Mouse (Mus musculus) hindbrain, embryonic 10.5 days (tissue): ENCODE data around the gene Uba3. TPM values are rescaled to one million over a fixed set of nuclear protein-coding genes. Genes with fewer than 3 reads are reported as not detected.

ENCODE experiments used
- DNase-seq: peaks from one replicate; pipeline ENCODE4 v3.0.0-alpha.2; 2017; ENCODE audit warnings: low spot score
- H3K27ac ChIP-seq: fragments of 300-500 bp; sonication (generic); 2 replicates; pipeline ENCODE4 v1.5.1; 2016; ENCODE audit warnings: mild to moderate bottlenecking, moderate library complexity
- H3K27me3 ChIP-seq: fragments of 300-500 bp; sonication (generic); 2 replicates; pipeline ENCODE4 v1.6.1; 2016; ENCODE audit warnings: mild to moderate bottlenecking; ENCODE audit not compliant: poor library complexity, insufficient read depth, severe bottlenecking
- H3K36me3 ChIP-seq: fragments of 300-500 bp; sonication (generic); 2 replicates; pipeline ENCODE4 v1.6.1; 2016; ENCODE audit warnings: mild to moderate bottlenecking, moderate library complexity
- H3K4me1 ChIP-seq: fragments of 300-500 bp; sonication (generic); replicated peaks from 2 replicates; pipeline ENCODE4 v1.6.1; 2016; ENCODE audit warnings: mild to moderate bottlenecking
- H3K4me3 ChIP-seq: fragments of 300-500 bp; sonication (generic); 2 replicates; pipeline ENCODE4 v1.5.1; 2016; ENCODE audit warnings: mild to moderate bottlenecking, moderate library complexity
- H3K9me3 ChIP-seq: fragments of 300-500 bp; sonication (generic); 2 replicates; pipeline ENCODE4 v1.6.1; 2016; ENCODE audit warnings: mild to moderate bottlenecking, moderate library complexity
- WGBS: fragments of 180-500 bp; shearing (Covaris S2); methylation state at CpG from one replicate; pipeline ENCODE4 v1.1.7; 2016; 5-methylcytosine and 5-hydroxymethylcytosine counted together
- polyA plus RNA-seq: library from polyadenylated mRNA; unstranded; fragments of >200 nt; fragmentation: Nextera tagmentation; extraction: Ambion mirVana; gene quantifications from 2 replicates; pipeline ENCODE4 v1.2.1, GENCODE M21; 2016

The Uba3 gene
- polyA plus RNA-seq, 1 experiment from 2014 or later: 79.4 TPM

DNA sequence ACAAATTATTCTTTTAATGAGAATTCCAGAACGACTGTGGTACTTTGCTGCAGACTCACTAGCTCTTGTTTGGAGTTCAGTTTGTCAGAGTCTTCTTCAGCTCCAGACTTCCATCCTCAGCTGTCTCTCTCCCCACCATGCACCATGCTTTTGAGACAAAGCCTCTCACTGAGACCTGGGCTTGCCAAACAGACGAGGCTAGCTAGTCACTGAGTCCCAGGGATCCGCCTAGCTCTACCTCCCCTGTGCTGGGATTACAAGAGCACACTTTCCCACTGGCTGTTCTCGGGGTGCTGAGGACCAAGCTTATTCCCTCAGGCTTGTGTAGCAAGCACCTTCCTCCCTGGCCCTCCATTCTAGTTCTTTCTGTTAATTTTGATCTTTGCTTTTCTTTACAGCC is 18.1 kb upstream of the Uba3 start:
- Histone ChIP-seq H3K27ac (no peak overlapping the region), H3K36me3 (0 out of 2 replicates have a peak, but pooled peaks cover 10% of the 10 kb centered on the region), H3K9me3 (no peaks in the 10 kb centered on the region), H3K4me3 (no peak overlapping the region), H3K27me3 (no peaks in the 10 kb centered on the region), H3K4me1 (peaks cover 27% of the 10 kb centered on the region)
- 79% methylated on average over 4 of the region's 4 CpGs for WGBS
- DNase-seq: no peak

DNA sequence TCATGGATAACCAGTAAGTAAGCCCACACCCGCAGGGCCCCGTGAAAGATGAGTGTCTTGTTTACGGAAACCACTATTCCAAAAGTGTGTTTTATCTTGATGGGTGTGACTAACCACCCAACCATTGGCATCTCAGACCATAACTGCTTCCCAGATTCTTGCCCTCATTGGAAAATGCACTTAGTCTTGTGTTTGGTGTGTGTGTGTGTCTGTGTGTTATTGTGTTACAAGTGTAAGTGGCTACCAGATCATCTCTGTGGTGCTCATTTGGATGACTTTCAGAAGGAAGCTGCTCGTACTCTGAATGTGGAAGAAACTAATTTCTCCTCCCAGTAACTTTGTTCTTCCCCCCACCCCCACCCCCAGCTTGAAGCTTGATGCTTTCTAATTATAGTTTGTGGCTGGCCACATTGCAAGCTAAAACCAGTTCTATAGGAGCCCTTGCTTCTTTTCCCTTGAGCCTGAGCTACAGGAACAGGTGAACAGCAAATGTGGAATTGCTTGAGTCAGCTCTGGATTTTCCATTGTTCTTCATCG is 17.6 kb upstream of the Uba3 start:
- Histone ChIP-seq H3K4me1 (peaks cover 27% of the 10 kb centered on the region), H3K9me3 (no peaks in the 10 kb centered on the region), H3K27ac (no peak overlapping the region), H3K4me3 (no peak overlapping the region), H3K36me3 (0 out of 2 replicates have a peak, but pooled peaks cover 10% of the 10 kb centered on the region), H3K27me3 (no peaks in the 10 kb centered on the region)
- DNase-seq: no peak
- 86% methylated on average over 5 of the region's 5 CpGs for WGBS

DNA sequence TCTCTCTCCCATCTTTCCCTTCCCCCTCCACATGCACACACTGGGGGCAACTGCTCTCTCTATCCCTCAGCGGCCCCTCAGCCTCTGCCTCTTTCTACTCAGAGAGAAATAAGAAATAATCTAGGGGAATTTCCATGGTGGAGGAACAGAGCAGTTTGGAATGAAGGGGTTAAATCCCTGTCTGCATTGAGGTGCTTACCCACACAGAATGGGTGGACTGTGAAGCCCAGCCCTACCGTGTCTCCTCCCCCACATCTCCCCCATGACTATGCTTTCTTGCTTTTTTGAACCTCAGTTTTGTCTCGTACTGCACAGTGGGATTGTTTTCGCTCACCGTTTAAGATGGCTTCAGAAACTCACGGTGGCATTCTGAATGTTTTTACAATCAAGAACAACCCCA is 16.9 kb upstream of the Uba3 start:
- WGBS: 62% methylated on average over 6 of the region's 6 CpGs
- DNase-seq: no peak
- H3K4me3 ChIP-seq: no peak overlapping the region
- no peaks in the 10 kb centered on the region for H3K27me3 ChIP-seq
- no peaks in the 10 kb centered on the region for H3K9me3 ChIP-seq
- H3K36me3 ChIP-seq: 0 out of 2 replicates have a peak, but pooled peaks cover 3% of the 10 kb centered on the region
- H3K27ac ChIP-seq: no peak overlapping the region
- H3K4me1 ChIP-seq: peaks cover 27% of the 10 kb centered on the region

DNA sequence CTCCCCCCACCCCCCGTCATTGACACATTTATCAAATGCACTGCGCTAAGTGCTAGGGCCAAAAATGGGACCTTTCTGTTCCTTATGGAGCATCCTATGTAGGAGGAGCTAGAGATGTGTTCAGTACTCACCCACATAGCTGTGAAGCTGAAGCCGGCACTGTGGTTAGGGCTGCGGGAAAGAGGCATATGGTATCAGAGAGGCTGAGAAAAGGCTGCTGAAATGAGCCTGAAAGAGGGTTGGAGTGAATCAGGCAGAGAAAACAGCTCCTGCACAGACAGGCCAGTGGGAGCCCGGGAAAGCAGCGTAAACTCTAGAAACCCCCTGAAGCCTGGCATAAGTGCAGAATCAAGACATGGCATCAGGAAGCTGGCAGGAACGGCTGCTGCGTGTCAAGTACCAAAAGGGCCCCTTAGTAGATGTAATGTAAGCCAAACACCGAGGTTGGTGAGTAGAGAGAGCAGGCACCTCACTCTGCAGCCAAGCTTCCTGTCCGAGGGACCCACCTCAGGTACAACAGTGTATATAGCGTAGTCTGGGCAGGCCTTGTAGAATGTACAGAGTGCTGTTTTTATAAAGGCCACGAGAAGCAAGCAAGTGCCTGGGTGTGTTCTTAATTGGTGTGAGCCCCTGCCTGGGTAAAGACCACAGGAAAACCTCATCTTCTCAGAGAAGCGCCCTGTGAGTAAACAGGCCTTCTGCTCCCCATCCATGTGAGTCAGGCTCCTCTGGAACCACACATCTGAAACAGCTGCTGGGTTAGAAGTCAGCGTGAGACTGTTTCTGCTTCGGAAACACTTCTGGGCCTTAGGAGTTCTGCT is 16.0 kb upstream of the Uba3 start:
- DNase-seq: no peak
- H3K27me3 ChIP-seq: no peaks in the 10 kb centered on the region
- H3K36me3 ChIP-seq: no peaks in the 10 kb centered on the region
- H3K27ac ChIP-seq: no peak overlapping the region
- no peak overlapping the region for H3K4me3 ChIP-seq
- peaks cover 27% of the 10 kb centered on the region for H3K4me1 ChIP-seq
- no peaks in the 10 kb centered on the region for H3K9me3 ChIP-seq
- WGBS: 79% methylated on average over 15 of the region's 15 CpGs

DNA sequence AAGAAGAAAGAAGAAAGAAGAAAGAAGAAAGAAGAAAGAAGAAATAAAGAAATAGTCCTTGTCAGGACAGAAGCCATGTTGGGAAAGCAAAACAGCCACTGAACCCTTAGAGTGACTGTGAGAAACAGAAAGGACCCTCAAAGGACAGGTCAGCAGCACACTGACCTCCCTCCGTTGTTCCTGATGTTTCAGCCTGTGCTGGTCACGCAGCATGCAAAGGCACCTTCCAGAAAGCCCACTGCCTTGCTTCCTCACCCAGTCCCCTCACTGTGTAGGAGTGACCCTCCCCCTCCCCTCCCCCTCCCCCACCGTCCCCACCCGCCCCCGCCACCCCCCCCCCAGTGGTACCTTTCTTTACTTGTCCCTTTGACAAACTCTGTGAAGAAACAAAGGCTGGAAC is 15.2 kb upstream of the Uba3 start:
- 60% methylated on average over 5 of the region's 5 CpGs for WGBS
- Histone ChIP-seq H3K9me3 (no peaks in the 10 kb centered on the region), H3K4me1 (peaks cover 21% of the 10 kb centered on the region), H3K27ac (no peak overlapping the region), H3K27me3 (no peaks in the 10 kb centered on the region), H3K36me3 (no peaks in the 10 kb centered on the region), H3K4me3 (no peak overlapping the region)
- DNase-seq: no peak

DNA sequence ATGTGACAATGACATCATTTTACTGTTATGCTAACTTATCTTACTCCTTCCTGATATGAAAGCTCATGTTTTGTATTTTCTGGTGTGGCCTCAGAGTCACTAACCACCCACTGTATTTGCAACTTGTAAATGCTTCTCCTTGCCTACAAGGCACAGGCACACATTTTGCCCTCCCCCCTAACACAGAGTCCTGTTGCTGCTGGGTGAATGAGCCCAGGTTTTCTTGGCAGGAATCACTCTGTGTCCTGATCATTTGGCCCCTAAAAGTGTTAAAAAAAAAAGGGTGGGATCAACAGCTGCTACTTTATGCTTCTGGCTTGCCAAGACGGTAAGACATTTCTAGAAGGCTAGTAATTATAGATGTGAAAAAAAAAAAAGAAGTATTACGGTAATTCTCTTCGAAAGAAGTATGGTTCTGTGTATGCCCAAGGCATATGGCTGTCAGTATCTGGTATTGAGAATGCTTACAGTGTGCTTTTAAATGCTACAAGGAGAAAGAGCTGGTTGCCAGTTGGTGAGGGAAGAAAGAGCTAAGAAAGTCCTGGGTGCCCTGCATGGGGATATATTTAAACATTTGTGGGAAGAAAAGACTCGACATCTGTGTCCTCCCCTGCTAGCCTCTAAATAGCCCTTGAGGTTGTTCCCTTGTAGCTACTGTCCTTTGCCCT is 10.8 kb upstream of the Uba3 start:
- Histone ChIP-seq H3K4me3 (no peak overlapping the region), H3K27ac (no peak overlapping the region), H3K27me3 (peaks cover 6% of the 10 kb centered on the region; the same call in 1 of the 2 replicates), H3K9me3 (peaks cover 4% of the 10 kb centered on the region; the same call in 1 of the 2 replicates), H3K4me1 (peaks cover 16% of the 10 kb centered on the region), H3K36me3 (peaks cover 11% of the 10 kb centered on the region)
- DNase-seq: no peak
- WGBS: 88% methylated on average over 4 of the region's 4 CpGs

DNA sequence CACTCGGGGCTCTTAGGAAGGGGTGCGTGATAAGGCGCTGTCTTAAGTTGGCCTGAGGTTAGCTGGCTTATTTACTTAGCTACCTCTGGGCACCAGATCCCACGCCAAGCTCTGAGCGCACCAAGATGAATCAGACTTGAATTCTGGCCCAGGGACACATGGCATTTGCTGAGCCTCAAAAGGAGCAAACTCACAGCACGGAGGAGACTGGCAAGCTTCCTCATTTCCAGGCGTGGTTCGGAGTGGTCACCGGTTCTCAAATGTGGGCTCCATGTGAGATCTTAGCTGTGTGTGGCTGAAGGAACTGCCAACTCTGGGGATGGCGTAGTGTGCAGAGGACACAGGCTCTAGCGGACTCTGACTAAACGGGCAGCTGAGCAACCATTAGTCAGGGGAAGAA is 6.5 kb upstream of the Uba3 start:
- Histone ChIP-seq H3K4me3 (peak overlapping the region; percentile 70), H3K27me3 (peaks cover 6% of the 10 kb centered on the region; the same call in 1 of the 2 replicates), H3K4me1 (peaks cover 21% of the 10 kb centered on the region), H3K9me3 (peaks cover 4% of the 10 kb centered on the region; the same call in 1 of the 2 replicates), H3K27ac (no peak overlapping the region), H3K36me3 (peaks cover 11% of the 10 kb centered on the region)
- WGBS: 78% methylated on average over 12 of the region's 12 CpGs
- DNase-seq: no peak

DNA sequence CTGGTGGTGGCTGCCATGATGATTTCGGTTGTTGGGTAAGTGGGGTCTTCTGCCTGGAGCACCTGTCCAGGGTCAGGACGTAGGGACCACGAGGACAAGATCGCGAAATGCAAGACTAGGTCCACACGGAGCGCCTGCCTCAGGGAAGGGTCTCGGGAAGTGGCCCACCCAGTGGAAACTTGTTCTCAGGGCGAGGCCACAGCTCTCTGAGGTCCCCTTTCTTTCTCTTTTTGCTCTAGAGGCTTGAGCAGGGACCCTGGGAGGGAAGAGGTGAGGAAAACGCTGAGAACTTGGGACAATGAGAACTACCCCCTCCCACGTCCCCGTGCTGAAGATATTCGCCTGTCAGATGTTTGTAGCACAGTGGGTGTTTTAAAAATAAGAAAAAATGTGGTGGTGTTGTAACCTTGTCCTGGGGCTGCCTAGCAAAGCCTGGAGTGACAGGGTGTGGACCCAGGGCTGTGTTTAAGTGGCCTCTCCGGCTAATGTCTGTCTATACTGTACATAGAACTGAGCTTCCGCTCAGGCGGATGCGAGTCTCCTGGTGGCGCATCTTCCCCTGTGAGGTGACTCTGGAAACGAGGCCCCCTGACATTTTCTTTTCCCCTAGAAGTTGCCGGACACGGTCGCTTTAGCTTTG is 5.6 kb upstream of the Uba3 start:
- peaks cover 11% of the 10 kb centered on the region for H3K36me3 ChIP-seq
- peak overlapping the region; percentile 70 for H3K4me3 ChIP-seq
- peaks cover 21% of the 10 kb centered on the region for H3K4me1 ChIP-seq
- 6% methylated on average over 22 of the region's 22 CpGs for WGBS
- H3K9me3 ChIP-seq: peaks cover 4% of the 10 kb centered on the region; the same call in 1 of the 2 replicates
- DNase-seq: no peak
- peaks cover 6% of the 10 kb centered on the region; the same call in 1 of the 2 replicates for H3K27me3 ChIP-seq
- peak overlapping the region; percentile 83 for H3K27ac ChIP-seq

DNA sequence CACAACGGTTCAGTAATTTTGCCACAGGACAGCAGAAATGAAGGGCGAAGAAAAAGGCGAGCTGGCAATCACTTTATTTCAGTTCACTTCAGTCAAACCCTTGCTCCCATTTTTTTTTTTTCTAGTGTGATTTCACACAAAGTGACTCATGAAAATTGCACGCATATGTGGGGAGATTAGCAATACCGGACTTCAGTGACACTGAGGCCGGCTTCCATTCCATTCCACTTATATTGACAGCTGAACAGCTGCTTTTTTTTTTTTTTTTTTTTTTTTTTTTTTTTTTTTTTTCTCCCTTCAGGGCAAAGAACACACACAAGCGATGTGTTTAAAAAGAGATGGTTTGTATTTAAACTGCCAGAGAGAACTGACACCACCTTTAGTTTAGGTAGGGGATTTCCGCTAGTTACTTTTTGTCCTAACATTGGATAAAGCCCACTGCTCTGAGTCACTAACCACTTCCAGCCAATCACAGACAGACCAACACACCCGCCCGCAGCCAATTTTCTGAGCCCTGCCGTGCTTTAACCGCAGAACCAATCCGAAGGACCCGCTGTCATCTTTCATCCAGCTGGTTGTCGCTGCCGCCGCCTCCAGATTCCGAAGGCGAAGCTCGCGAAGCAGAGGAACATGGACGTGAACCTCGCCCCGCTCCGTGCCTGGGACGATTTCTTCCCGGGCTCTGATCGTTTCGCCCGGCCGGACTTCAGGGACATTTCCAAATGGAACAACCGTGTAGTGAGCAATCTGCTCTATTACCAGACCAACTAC is 4.9 kb upstream of the Uba3 start, which contains the start of gene Arl6ip5:
Gene Arl6ip5 (plus strand): TSS at position 499 of the 771 bp plus-strand sequence.
- Histone ChIP-seq H3K36me3 (peaks cover 9% of the 10 kb centered on the region), H3K27ac (peak within 1 kb of the TSS; percentile 83), H3K4me3 (peak within 1 kb of the TSS; percentile 70), H3K4me1 (peaks cover 28% of the 10 kb centered on the region), H3K27me3 (peaks cover 6% of the 10 kb centered on the region; the same call in 1 of the 2 replicates), H3K9me3 (peaks cover 4% of the 10 kb centered on the region; the same call in 1 of the 2 replicates)
- WGBS: 13% methylated on average over 32 of the region's 32 CpGs
- DNase-seq: peak; percentile 90

DNA sequence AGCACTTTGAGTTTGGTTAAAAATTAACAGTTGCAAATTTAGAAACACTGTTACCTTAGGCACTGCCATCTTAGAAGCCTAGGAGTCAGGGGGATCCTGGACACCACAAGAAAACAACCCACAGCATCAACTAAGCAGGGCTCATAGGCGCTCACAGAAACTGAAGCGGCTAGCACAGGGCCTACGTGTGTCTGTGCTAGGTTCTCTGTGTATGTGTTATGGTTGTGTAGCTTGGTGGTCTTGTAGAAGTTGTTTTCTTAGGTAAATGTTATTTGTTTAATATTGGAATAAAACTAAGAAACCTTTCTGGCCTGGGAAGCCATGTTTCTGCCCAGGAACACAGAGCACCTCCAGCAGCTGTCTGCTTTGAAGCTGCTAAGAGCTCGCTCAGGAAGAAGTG is 4.3 kb upstream of the Uba3 start:
- DNase-seq: no peak
- peaks cover 28% of the 10 kb centered on the region for H3K4me1 ChIP-seq
- H3K4me3 ChIP-seq: no peak overlapping the region
- H3K36me3 ChIP-seq: peaks cover 3% of the 10 kb centered on the region
- H3K27ac ChIP-seq: no peak overlapping the region
- peaks cover 6% of the 10 kb centered on the region; the same call in 1 of the 2 replicates for H3K27me3 ChIP-seq
- 89% methylated on average over 4 of the region's 4 CpGs for WGBS
- no peaks in the 10 kb centered on the region for H3K9me3 ChIP-seq

DNA sequence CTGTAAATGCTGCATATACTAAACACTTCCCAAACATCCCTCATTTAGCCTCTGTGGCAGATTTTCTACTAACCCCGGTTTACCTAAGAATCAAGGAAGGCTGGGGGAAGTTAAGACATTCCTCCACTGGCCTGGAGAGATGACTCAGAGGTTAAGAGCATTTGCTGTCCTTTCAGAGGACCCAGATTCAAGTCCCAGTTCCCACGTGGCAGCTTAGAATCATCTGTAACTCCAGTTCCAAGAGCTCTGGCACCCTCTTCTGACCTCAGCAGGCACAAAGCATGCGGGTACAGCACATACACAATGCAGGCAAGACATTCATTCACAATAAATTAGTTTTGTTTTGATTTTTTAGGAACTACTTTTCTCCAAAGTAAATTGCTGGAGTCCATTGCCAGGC is 3.8 kb upstream of the Uba3 start:
- Histone ChIP-seq H3K36me3 (no peaks in the 10 kb centered on the region), H3K27me3 (peaks cover 6% of the 10 kb centered on the region; the same call in 1 of the 2 replicates), H3K9me3 (no peaks in the 10 kb centered on the region), H3K4me1 (peaks cover 32% of the 10 kb centered on the region), H3K27ac (no peak overlapping the region), H3K4me3 (no peak overlapping the region)
- 50% methylated on average over 3 of the region's 3 CpGs for WGBS
- DNase-seq: no peak

DNA sequence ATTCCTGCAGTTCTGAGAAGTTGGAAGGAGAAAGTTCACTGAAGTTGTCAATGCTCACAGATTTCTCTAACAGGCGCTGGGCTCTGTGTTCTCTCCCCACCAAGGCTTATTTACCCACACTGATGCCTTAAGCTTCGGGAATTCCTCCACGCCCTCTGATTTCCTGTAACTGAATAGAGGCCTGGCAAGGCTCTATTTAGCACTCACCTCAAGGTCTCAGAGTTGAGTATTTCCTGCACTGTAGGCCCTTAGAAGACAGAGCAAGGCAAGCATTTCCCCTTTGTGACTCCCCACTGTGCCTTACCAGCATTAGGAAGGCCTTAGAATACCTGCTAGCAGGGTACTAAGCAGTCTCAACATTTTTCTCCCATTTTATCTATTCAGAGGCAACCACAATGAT is 3.0 kb upstream of the Uba3 start:
- Histone ChIP-seq H3K4me1 (peaks cover 40% of the 10 kb centered on the region), H3K27me3 (peaks cover 6% of the 10 kb centered on the region; the same call in 1 of the 2 replicates), H3K36me3 (no peaks in the 10 kb centered on the region), H3K9me3 (no peaks in the 10 kb centered on the region), H3K27ac (no peak overlapping the region), H3K4me3 (no peak overlapping the region)
- no peak for DNase-seq
- 30% methylated on average over 3 of the region's 3 CpGs for WGBS
